Mouse (Mus musculus) cerebellum, adult 2 months (tissue): Measurements from ENCODE around the gene Fam110c. TPM values are rescaled to one million over a fixed set of nuclear protein-coding genes. Genes with fewer than 3 reads are reported as not detected.

Source experiments
- DNase-seq, 2 experiments: peaks; one replicate each; pipeline ENCODE4 v3.0.0; 2021
- H3K27ac ChIP-seq: fragments of 200-500 bp; 2 replicates; pipeline ENCODE4 v1.5.1; 2012; ENCODE audit warnings: low read length, control low read depth, inconsistent platforms; ENCODE audit not compliant: insufficient read depth
- H3K27me3 ChIP-seq: fragments of 200-500 bp; 2 replicates; pipeline ENCODE4 v1.6.1; 2012; ENCODE audit warnings: inconsistent platforms, mild to moderate bottlenecking, low read length, moderate library complexity; ENCODE audit not compliant: control insufficient read depth, insufficient read depth
- H3K4me1 ChIP-seq: fragments of 200-500 bp; 2 replicates; pipeline ENCODE4 v1.6.1; 2011; ENCODE audit warnings: low read length; ENCODE audit not compliant: control insufficient read depth, insufficient read depth
- H3K4me3 ChIP-seq: fragments of 200-500 bp; replicated peaks from 2 replicates; pipeline ENCODE3; 2011; ENCODE audit warnings: mild to moderate bottlenecking, low read depth, low read length, control low read depth; ENCODE audit not compliant: insufficient read depth
- CTCF ChIP-seq: fragments of 200-500 bp; IDR thresholded peaks from 2 replicates; pipeline ENCODE4 v1.5.1; 2011; ENCODE audit warnings: low read depth, mild to moderate bottlenecking, control low read depth, low read length, moderate library complexity, borderline replicate concordance; ENCODE audit not compliant: insufficient read depth
- POLR2A ChIP-seq: fragments of 200-500 bp; IDR thresholded peaks from 2 replicates; pipeline ENCODE4 v1.6.1; 2011; ENCODE audit warnings: low read length, control low read depth, borderline replicate concordance; ENCODE audit not compliant: insufficient read depth
- WGBS: fragments of 180-500 bp; shearing (Covaris S2); methylation state at CpG from one replicate; pipeline ENCODE4 v1.1.7; 2018; 5-methylcytosine and 5-hydroxymethylcytosine counted together
- polyA plus RNA-seq: library from polyadenylated mRNA; depleted of rRNA; stranded (reverse); fragments of >200 nt; gene quantifications from 2 replicates; pipeline ENCODE4 v1.2.3, GENCODE M21; 2012

The Fam110c gene
- polyA plus RNA-seq, 1 experiment, result 0.15 TPM

GRCm38 (mm10) chr12:31087060-31087459, 13.4 kb downstream of the Fam110c start:
- no peak overlapping the region for H3K4me3 ChIP-seq
- no peaks in the 10 kb centered on the region for H3K4me1 ChIP-seq
- no peak for DNase-seq
- no peak for TF ChIP-seq POLR2A
- no peak for TF ChIP-seq CTCF
- H3K27ac ChIP-seq, result no peak overlapping the region
- no peaks in the 10 kb centered on the region for H3K27me3 ChIP-seq
- WGBS, result 49% methylated on average over 4 of the region's 4 CpGs

DNA sequence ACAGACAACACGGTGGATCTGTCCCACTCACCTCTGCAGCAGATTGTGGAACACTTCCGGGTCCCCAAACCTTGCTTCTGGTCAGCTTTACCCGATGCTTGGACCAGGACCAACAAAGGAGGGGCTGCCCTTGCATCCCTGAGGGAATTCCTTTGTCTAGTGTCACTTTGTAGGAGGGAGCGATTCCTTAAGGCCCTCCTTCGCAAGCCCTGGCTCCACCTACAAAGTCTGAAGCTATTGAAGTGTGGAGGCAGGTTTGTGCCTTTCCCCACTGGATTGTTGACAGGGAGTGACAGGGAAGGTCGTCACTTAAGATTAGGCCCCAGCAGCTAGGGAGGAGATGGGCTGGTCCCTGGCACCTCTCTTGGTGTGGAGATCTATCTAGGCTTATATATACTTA, 16.7 kb downstream of the Fam110c start:
- WGBS, result 22% methylated on average over 6 of the region's 6 CpGs
- Histone ChIP-seq H3K4me1 (no peaks in the 10 kb centered on the region), H3K27me3 (no peaks in the 10 kb centered on the region), H3K27ac (no peak overlapping the region), H3K4me3 (no peak overlapping the region)
- no peak for DNase-seq
- TF ChIP-seq POLR2A (no peak), CTCF (no peak)

DNA sequence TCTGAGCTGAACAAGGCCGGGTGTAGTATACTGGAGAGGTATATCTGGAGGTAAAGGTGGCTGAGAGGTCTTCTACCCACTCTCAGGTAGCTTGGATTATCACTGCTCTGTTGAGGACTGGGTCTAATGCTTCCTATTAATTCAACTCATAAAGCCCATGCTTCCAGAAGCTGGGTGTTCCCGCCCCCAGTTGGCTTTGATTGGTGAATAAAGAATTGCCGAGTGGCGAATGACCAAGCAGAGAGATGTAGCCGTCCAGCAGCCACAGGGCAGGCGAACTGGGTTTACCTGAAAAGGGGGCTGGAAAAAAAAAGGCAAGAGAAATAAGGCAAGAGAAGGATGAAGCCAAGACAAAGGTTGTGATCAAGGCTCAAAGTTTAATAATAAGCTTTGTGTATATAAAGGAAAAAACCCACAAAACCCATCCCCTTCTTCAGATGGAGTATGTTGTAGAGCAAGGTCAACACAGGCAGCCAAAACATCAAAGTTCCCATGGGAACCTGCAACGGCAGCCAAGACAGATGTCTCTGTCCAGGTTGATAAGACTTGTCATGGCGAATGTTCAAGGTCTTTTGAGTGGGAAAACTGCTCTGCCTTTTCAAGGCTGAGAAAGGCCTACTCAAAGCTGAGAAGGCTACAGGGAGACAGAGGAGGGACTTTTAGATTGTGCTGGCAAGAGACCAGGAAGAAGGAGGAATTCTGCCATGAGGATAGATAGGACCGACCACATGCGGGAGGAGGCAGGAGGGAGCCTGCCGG, 17.4 kb downstream of the Fam110c start:
- 56% methylated on average over 11 of the region's 11 CpGs for WGBS
- no peak for TF ChIP-seq POLR2A
- no peak for TF ChIP-seq CTCF
- DNase-seq, result no peak
- Histone ChIP-seq H3K4me3 (no peak overlapping the region), H3K27ac (no peak overlapping the region), H3K27me3 (no peaks in the 10 kb centered on the region), H3K4me1 (no peaks in the 10 kb centered on the region)

GRCm38 (mm10) chr12:31092481-31092880, 18.8 kb downstream of the Fam110c start:
- DNase-seq, result no peak
- no peak for TF ChIP-seq CTCF
- TF ChIP-seq POLR2A, result no peak
- H3K27ac ChIP-seq, result no peak overlapping the region
- 34% methylated on average over 5 of the region's 5 CpGs for WGBS
- H3K4me3 ChIP-seq, result no peak overlapping the region
- H3K27me3 ChIP-seq, result no peaks in the 10 kb centered on the region
- H3K4me1 ChIP-seq, result no peaks in the 10 kb centered on the region

- WGBS, result 86% methylated on average over 6 of the region's 6 CpGs
- Histone ChIP-seq H3K4me3 (no peak overlapping the region), H3K4me1 (no peaks in the 10 kb centered on the region), H3K27ac (no peak overlapping the region), H3K27me3 (no peaks in the 10 kb centered on the region)
- TF ChIP-seq POLR2A (no peak), CTCF (no peak)
- DNase-seq, result no peak
Observed at GRCm38 (mm10) chr12:31097185-31097584, 23.5 kb downstream of the Fam110c start.

- Histone ChIP-seq H3K4me1 (no peaks in the 10 kb centered on the region), H3K27ac (no peak overlapping the region), H3K4me3 (no peak overlapping the region), H3K27me3 (no peaks in the 10 kb centered on the region; the same call in 1 of the 2 replicates)
- WGBS, result 95% methylated on average over 4 of the region's 4 CpGs
- DNase-seq, result no peak
- TF ChIP-seq CTCF (no peak), POLR2A (no peak)
Observed at GRCm38 (mm10) chr12:31101190-31101589, 27.5 kb downstream of the Fam110c start.

- DNase-seq, result no peak
- H3K27ac ChIP-seq, result no peak overlapping the region
- no peaks in the 10 kb centered on the region for H3K4me1 ChIP-seq
- 92% methylated on average over 4 of the region's 4 CpGs for WGBS
- H3K4me3 ChIP-seq, result no peak overlapping the region
- no peak for TF ChIP-seq CTCF
- no peak for TF ChIP-seq POLR2A
- H3K27me3 ChIP-seq, result no peaks in the 10 kb centered on the region; the same call in 1 of the 2 replicates
Observed at GRCm38 (mm10) chr12:31101821-31102220, 28.2 kb downstream of the Fam110c start.

DNA sequence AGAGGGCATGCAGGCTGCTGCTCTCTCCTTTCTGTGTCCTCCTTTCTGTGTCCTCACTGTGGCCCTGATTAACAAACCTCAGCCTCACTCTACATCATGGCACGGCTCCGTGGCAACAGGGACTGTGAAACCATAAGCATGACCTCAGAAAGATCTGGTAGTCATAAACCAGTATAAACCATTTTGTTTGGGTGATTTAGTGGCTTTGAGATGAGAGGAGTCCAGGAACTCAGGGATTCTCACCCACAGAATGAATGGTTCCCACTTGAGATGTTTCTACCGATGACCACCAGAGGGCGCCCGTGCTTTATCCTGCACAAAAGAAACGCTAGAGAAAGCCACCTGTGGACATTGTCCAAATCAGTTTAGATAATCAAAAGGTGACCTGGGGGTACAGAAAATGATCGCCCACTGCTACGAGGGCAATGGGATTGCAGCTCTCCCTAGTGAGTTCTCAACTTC, 42.4 kb downstream of the Fam110c start:
- no peaks in the 10 kb centered on the region for H3K4me1 ChIP-seq
- WGBS, result 16% methylated on average over 8 of the region's 8 CpGs
- no peak overlapping the region for H3K27ac ChIP-seq
- peak; percentile 60; the same call in 1 of the 2 replicates for TF ChIP-seq CTCF
- no peak for TF ChIP-seq POLR2A
- peak; percentile 19 to 48 for DNase-seq
- H3K4me3 ChIP-seq, result no peak overlapping the region
- H3K27me3 ChIP-seq, result no peaks in the 10 kb centered on the region
